Mouse (Mus musculus): ENCODE measurements at regions not wholly inside any gene's neighbourhood (a gene's known extent, or its start where the extent isn't known, plus 50 kb on each side); places are given as distances from the start of the nearest gene placed in this dataset.

DNA sequence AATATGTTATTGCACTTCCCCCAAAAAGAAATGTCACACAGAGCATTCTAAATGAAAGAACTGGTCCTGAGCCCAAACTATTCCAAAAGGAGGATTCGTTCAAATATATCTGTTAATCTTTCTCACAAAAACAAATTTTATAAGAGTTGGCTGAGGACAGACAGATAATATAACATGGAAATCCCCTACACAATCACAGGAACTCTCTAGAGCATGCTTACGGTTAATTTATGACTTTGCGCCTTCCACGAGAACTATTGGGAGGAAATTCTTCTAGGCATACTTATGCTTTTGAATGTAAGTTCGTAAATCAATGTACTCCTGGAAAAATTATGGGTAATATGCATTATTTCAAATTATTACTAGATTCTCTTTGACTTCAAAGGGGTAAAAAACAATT, 144.1 kb upstream of the Gimd1 start:
- no peak for DNase-seq

DNA sequence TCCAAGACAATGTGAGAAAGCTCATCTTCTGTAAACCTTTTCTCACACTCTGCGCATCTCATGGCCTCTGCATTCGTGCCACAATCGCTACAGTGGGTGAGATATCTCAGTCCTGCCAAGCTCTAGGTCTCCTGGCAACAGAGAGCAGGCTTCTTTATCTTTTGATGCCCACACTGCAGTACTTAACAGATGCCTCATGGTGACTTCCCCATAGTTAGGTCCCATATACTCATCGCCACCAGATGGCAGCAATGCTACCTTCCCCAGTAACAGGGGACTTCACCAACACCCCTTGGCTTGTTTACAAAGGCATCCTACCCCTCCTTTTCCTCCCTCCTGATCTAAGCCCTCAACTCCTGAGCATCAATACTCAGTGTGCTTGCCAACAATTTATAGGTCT, 123.5 kb upstream of the Gimd1 start:
- peak; percentile 15 for DNase-seq

DNA sequence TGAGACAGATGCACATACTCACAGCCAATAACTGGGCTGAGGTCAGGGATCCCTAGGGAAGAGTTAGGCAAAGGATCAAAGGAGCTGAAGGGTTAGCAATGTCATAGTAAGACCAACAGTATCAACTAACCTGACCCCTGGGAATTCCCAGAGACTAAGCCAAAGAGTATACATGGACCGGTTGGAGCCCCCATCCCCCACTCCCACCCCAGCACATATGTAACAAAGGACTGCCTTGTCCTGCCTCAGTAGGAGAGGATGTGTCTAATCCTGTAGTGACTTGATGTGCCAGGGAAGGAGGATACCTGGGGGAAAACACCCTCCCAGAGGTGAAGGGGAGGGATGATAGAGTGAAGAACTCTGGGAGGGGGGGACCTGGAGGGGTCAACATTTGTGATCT, 119.4 kb upstream of the Gimd1 start:
- no peak for DNase-seq

DNA sequence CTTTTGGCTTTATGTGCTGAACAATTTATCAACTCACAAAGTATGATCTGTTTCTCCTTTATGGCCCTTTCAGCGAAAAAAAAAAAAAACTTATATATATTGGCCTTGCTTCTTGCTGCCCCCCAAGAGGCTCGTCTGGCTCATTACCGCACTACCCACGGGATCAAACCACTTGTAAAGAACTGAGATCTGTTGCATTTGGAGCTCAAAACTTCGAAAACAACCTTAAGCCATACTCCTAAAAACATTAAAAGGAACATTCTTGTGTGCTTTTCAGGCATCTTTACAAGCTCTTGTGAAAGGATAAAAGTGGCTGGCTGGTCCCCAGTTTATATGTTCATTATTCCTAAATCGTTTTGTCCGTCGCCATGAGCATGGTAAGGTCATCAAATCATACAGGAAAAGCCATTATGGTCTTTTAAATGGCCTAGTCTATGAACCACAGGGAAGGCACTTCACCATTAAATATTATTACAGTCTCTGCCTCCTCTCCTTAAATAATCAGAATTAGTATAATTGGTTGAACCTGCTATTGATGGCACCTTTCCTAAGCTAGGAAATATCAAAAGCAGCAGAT, 117.0 kb upstream of the Gimd1 start:
- DNase-seq: no peak

DNA sequence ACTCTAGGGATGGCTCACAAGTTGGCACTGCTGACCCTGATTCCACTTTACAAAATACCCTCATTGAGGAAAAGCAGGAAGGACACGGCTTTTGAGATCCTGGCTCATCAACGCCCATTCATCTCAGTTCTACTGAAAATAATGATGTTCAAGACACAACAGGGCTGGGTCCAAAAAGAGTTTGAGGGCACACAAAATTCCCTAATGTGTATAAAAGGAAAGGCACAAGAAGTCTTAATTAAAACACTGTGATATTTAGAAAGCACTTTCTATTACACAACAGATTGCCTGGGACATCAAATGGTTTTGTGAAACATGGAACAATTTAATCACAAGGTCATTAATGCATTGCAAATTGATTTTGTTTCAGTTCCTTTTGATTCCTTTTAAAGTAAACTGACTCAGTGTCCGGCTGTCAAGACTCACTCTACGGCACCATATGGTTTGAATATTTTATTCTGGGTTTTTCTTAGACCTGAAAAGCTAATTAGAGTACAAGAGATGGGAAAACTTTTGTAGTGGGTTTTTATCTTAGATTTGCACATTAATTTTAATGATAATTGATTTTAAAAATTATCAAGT, 96.2 kb upstream of the Gimd1 start:
- DNase-seq: no peak

DNA sequence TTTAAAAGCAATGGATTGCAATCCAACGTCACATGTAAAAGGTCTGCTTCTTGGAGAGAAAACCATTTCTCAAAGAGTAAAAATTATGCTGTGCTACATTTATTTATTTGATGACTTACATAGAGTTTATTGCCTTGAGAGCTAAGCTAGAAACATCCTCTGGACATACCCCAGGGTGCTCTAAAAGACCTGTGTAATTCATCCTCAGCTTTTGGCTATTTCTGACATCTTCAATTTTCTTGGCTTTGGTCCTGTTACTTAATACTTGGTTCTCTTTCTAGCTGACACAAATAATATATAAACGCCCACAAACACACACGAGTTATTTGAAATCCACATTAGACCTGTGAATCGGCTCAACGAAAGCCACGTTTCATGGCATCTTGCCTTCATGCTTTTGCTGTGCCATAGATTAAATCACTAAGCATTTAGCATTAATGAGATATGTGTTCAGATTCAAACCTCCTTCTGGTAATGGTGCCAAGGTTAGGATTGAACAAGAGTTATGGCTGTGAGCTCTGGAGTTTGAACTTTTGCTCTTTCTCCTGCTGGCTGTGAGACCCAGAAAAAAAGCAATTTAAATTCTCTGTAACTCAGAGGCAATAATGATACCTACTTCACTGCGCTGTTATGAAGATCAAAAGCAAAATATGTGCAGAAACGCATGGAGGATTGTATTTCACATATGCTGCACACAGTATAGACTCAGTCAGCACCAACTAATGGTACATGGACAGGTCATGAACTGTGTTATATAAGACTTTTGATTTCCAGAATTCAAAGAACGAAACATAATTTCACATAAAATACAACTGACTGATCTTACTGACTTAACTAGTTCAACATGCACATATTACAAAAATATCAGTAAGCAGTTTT, 89.6 kb upstream of the Gimd1 start:
- no peak for DNase-seq

DNA sequence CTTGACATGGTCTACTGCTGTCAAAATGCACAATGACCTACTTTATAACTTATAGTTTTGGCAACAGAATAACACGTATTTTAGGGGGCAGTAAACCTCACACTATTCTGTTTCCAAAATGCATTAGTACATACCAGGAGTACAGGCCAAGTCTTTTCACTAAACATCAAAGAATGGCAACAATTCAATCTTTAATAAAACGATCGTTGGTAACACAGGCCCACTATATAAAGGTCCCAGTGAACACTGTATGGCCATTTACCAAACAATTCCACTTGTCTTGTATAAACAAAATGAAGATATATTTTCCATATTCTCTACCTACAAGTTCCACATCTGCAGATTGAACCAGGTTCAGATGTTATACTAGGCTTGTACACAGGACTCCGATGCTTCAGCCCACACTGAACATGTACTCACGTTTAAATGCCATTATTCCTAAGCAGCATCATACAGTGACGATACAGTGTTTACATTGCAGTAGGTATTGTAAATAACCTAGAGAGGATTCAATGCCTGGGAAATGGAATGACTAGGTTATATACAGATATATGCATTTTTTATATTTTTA, 78.3 kb upstream of the Gimd1 start:
- DNase-seq: no peak

DNA sequence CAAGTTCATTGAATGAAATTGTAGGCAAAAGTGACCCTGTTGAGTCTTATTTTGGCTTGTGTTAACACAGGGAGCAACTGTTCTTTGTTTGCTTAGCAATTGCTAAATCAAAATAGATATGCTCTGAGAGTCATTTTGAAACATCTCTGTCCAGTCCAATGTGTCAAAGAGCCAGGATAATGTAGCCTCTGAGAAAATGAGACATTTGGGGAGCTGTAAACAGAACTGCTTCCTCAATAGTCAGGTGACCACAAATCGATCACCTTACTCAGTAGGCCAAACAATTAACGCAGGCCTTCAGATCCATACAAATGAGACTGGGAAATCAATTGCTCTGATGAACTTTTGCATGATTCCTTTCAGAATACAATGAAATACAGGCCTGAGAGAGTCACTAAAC, 63.9 kb upstream of the Gimd1 start:
- no peak for DNase-seq

DNA sequence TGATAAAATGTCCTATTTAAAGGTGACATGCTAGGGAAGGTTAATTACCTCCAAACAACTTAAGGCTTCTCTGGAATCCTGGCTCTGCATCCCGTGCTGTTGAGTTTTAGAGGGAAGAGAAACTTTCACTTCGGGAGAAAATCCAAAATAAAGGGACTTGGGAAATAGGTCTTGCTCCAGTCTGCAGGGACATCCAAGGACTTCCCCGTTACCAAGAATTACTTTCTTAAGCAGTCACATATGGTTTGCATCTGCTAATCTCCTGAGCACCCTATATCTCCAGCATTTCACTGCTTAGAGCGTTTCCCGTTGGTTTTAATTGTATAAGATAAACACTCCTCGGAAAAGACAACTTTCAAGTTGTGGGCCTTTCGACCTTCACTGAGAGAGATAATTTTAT, 63.3 kb upstream of the Gimd1 start:
- DNase-seq: no peak

Measured in right cerebral cortex, postnatal 25 days (tissue).